Mouse (Mus musculus) spleen, adult 2 months (tissue): Measurements from ENCODE around the gene Rap1b. TPM values are rescaled to one million over a fixed set of nuclear protein-coding genes. Genes with fewer than 3 reads are reported as not detected.

Experiments used
- DNase-seq, 2 experiments: peaks; one replicate each; pipeline versions ENCODE4 v3.0.0 to v3.0.0-alpha.2; 2012 to 2021; ENCODE audit warnings: low spot score in 2 of 2, low read depth in 1 of 2
- H3K27ac ChIP-seq: fragments of 200-500 bp; 2 replicates; pipeline ENCODE4 v1.5.1; 2012; ENCODE audit warnings: low read length, inconsistent platforms; ENCODE audit not compliant: insufficient read depth
- H3K27me3 ChIP-seq: fragments of 200-500 bp; 2 replicates; pipeline ENCODE4 v1.6.1; 2012; ENCODE audit warnings: mild to moderate bottlenecking, moderate library complexity, low read length, inconsistent platforms; ENCODE audit not compliant: control insufficient read depth, insufficient read depth
- H3K36me3 ChIP-seq: fragments of 200-500 bp; 2 replicates; pipeline ENCODE4 v1.6.1; 2012; ENCODE audit warnings: mild to moderate bottlenecking, low read length, inconsistent platforms; ENCODE audit not compliant: control insufficient read depth, insufficient read depth
- H3K4me1 ChIP-seq: fragments of 200-500 bp; 2 replicates; pipeline ENCODE4 v1.6.1; 2011; ENCODE audit warnings: inconsistent platforms; ENCODE audit not compliant: control insufficient read depth, insufficient read depth, insufficient read length
- H3K4me3 ChIP-seq: fragments of 200-500 bp; 2 replicates; pipeline ENCODE4 v1.5.1; 2011; ENCODE audit warnings: mild to moderate bottlenecking, inconsistent platforms; ENCODE audit not compliant: insufficient read depth, insufficient read length; ENCODE audit errors: extremely low read depth
- CTCF ChIP-seq: fragments of 200-500 bp; IDR thresholded peaks from 2 replicates; pipeline ENCODE4 v1.5.1; 2011; ENCODE audit warnings: mild to moderate bottlenecking, inconsistent platforms; ENCODE audit not compliant: insufficient read depth, insufficient read length, insufficient replicate concordance; ENCODE audit errors: extremely low read depth
- POLR2A ChIP-seq: fragments of 200-500 bp; IDR thresholded peaks from 2 replicates; pipeline ENCODE4 v1.6.1; 2011; ENCODE audit warnings: low read depth, low read length, inconsistent platforms
- WGBS: fragments of 180-500 bp; shearing (Covaris S2); methylation state at CpG from one replicate; pipeline ENCODE4 v1.1.7; 2018; 5-methylcytosine and 5-hydroxymethylcytosine counted together
- polyA plus RNA-seq: library from polyadenylated mRNA; depleted of rRNA; stranded (reverse); fragments of >200 nt; gene quantifications from 2 replicates; pipeline ENCODE4 v1.2.3, GENCODE M21; 2012

Rap1b gene
- polyA plus RNA-seq, 1 experiment: 50.1 TPM

GRCm38 (mm10) chr10:117774011-117774816 lies 71.6 kb downstream of the Rap1b start:
- no peak for DNase-seq
- H3K4me3 ChIP-seq: no peak overlapping the region
- no peak overlapping the region for H3K27ac ChIP-seq
- no peaks in the 10 kb centered on the region for H3K4me1 ChIP-seq
- peaks cover 33% of the 10 kb centered on the region for H3K36me3 ChIP-seq
- WGBS: 94% methylated on average over 22 of the region's 22 CpGs
- no peak for TF ChIP-seq CTCF
- TF ChIP-seq POLR2A: no peak
- no peaks in the 10 kb centered on the region for H3K27me3 ChIP-seq

DNA sequence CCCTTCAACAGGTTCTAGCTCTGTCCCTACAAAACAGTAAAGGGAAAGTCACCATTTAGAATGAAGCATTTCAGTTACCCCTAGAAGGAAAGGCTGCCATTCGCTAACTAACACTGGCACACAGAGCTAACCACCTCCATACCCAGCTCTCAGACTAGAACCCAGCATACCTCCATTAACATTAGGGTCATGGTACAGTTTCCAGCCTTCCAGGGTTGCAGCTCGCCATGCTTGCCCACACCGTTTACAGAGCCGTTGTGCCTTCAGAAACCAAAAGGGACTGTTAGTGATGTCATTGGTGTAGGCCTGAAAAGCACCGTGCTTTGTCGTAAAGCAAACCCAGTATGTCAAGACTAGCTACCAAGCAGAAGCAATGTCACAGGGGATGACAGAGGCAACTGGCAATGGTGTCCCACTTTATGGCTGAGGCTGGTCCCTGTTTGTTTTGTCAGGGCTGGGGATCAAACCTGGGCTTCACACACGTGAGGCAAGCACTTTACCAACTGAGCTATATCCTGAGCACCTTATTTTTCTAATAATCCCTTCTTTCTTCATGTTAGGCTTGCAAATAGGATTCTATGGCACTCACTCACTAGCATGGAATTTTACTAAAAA lies 72.6 kb downstream of the Rap1b start:
- Histone ChIP-seq H3K4me3 (no peak overlapping the region), H3K36me3 (peaks cover 34% of the 10 kb centered on the region), H3K27me3 (no peaks in the 10 kb centered on the region), H3K27ac (no peak overlapping the region), H3K4me1 (no peaks in the 10 kb centered on the region)
- 96% methylated on average over 7 of the region's 7 CpGs for WGBS
- no peak for DNase-seq
- TF ChIP-seq POLR2A: no peak
- TF ChIP-seq CTCF: no peak

DNA sequence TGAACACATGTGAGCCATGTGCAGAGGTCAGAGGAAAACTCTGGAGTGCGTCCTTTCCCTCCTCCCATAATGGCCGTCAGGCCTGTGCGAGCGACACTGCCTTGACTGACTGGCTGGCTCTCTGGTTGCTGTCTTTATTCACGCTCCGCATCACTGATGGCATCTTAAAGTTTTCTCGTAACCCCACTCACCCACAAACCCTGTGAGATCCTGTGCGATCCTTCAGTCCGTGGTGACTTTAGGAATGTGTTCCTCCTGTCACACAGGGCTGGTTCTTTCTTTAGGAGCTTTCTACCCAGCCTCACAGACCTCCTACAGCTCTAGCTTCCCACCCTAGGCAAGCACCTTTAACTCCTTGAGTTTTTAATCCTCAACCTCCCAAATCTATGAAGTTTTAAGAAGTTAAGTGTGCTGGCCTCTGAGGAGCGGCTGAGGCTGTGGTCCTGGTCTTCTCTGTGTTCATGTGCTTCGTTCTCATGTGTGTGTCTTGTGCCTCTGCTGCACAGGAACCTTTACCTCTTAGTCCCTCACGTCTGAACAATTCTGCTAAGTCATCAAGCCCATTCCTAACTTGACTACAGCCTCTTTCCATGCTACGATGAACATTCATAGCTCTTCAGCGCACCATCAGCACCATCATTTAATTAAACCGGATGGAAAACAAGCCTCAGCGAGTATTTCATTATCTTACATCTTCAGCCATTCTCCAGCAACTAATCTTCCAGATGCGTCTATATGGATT lies 73.3 kb downstream of the Rap1b start:
- no peak overlapping the region for H3K27ac ChIP-seq
- TF ChIP-seq POLR2A (no peak), CTCF (no peak)
- no peak overlapping the region for H3K4me3 ChIP-seq
- H3K36me3 ChIP-seq: peaks cover 36% of the 10 kb centered on the region
- no peaks in the 10 kb centered on the region for H3K27me3 ChIP-seq
- H3K4me1 ChIP-seq: no peaks in the 10 kb centered on the region
- DNase-seq: no peak
- WGBS: 94% methylated on average over 17 of the region's 17 CpGs

GRCm38 (mm10) chr10:117771131-117771510 lies 74.7 kb downstream of the Rap1b start:
- Histone ChIP-seq H3K27me3 (no peaks in the 10 kb centered on the region), H3K4me3 (no peak overlapping the region), H3K27ac (no peak overlapping the region), H3K36me3 (peaks cover 37% of the 10 kb centered on the region), H3K4me1 (no peaks in the 10 kb centered on the region)
- DNase-seq: no peak
- TF ChIP-seq POLR2A: no peak
- no peak for TF ChIP-seq CTCF
- 96% methylated on average over 10 of the region's 10 CpGs for WGBS

DNA sequence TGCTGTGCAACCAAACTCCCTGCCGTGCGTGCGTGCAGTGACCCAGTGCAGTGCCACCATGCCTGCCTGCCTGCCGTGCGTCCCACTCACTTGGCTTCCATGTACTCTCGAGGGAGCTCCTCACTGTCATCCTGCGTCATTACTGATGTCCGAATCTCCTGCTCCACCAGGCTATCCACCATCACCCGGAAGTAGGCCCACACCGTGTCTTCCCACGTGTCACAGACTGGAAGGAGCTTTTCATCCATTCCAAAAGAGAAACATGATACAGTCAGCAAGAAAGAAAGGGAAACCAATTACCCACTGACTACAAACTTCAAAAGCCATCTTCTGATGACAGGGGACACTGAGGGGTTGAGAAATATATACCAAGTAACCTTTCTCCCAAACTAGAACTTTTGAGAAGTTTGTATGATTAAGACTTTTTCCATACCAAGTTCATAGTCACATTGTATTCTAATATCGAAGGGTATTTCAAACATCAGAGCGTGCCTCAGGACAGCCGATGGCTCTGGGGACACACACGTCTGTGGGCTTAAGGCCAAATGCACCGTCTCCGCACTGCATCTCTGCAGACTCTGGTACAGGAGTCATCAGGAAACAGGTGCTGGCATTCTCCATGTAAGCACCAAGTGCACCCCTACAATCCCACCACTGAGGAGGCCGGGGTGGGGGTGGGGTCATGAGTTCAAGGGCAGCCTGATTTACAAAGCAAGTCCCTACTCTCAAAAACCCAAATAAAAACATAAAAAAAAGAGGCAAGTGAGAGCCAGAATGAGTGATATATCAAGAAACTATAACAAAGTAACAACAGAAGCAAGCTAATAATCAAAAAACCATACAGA lies 75.3 kb downstream of the Rap1b start:
- no peak for TF ChIP-seq POLR2A
- TF ChIP-seq CTCF: no peak

DNA sequence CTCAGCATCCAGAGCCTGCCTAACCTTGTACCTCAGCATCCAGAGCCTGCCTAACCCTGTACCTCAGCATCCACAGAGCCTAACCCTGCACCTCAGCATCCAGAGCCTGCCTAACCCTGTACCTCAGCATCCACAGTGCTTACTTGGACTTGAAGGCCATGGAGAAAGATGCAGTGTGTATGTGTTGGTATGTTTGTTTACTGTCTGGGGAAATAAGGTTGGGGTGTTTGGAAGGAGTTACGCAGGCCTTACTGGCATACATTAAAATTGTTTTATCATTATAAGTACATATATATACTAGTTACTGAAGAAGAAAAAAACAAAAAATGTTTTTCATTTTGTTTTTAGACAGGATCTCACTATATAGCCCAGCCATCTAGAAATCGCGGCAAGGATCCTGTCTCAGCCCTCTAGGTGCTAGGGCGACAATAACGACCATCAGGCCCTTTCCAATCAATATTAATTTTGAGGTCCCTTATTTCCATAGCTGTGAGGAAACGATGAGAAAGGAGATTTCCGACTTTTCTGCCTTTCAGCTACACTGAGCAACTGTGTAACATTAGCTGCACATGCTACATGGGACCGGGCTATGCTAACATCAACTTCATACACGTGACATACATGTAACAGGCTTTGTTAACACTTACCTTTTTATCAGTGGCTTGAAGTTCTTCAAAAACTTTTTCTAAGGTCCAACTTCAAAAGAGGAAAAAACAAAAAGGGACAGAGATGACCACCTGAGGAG lies 76.1 kb downstream of the Rap1b start:
- H3K4me1 ChIP-seq: no peaks in the 10 kb centered on the region
- no peaks in the 10 kb centered on the region for H3K27me3 ChIP-seq
- no peak overlapping the region for H3K4me3 ChIP-seq
- no peak overlapping the region for H3K27ac ChIP-seq
- H3K36me3 ChIP-seq: peaks cover 39% of the 10 kb centered on the region
- TF ChIP-seq CTCF (no peak), POLR2A (no peak)
- DNase-seq: no peak
- WGBS: 96% methylated on average over 9 of the region's 9 CpGs

More for the DNA sequence above, 75.3 kb downstream of the Rap1b start:
- WGBS: 97% methylated on average over 18 of the region's 18 CpGs
- DNase-seq: no peak
- H3K27ac ChIP-seq: no peak overlapping the region
- H3K4me1 ChIP-seq: no peaks in the 10 kb centered on the region
- H3K27me3 ChIP-seq: no peaks in the 10 kb centered on the region
- H3K36me3 ChIP-seq: peaks cover 39% of the 10 kb centered on the region
- no peak overlapping the region for H3K4me3 ChIP-seq
